Mouse (Mus musculus) ovary, postnatal 36 days (tissue): ENCODE results near the gene Fam166a.

Experiments
- DNase-seq: peaks from one replicate; pipeline ENCODE4 v3.0.0; 2022; ENCODE audit warnings: low spot score, mixed read lengths

Fam166a gene

GRCm38 (mm10) chr2:25223681-25224491, 5.3 kb downstream of the Fam166a start:
- DNase-seq: peak; percentile 80

- DNase-seq: no peak
Measured at GRCm38 (mm10) chr2:25224492-25224765, 5.9 kb downstream of the Fam166a start, which contains the start of gene Tubb4b. Gene Tubb4b (minus strand): TSS chr2:25224702.

GRCm38 (mm10) chr2:25224766-25225752, 6.5 kb downstream of the Fam166a start:
- peak; percentile 96 for DNase-seq

- no peak for DNase-seq
Measured at GRCm38 (mm10) chr2:25225811-25226379, 7.3 kb downstream of the Fam166a start.

GRCm38 (mm10) chr2:25226864-25227263, 8.3 kb downstream of the Fam166a start:
- DNase-seq: no peak

GRCm38 (mm10) chr2:25227406-25227805, 8.9 kb downstream of the Fam166a start:
- DNase-seq: no peak

- DNase-seq: peak; percentile 77
Measured at GRCm38 (mm10) chr2:25228431-25228889, 9.9 kb downstream of the Fam166a start.

GRCm38 (mm10) chr2:25228995-25229530, 10.5 kb downstream of the Fam166a start:
- DNase-seq: no peak

- no peak for DNase-seq
Measured at GRCm38 (mm10) chr2:25229582-25229981, 11.0 kb downstream of the Fam166a start.

GRCm38 (mm10) chr2:25230581-25230980, 12.0 kb downstream of the Fam166a start:
- DNase-seq: no peak

GRCm38 (mm10) chr2:25231038-25231437, 12.5 kb downstream of the Fam166a start:
- no peak for DNase-seq

- no peak for DNase-seq
Measured at GRCm38 (mm10) chr2:25233421-25233820, 14.9 kb downstream of the Fam166a start.

- DNase-seq: no peak
Measured at GRCm38 (mm10) chr2:25234050-25234449, 15.5 kb downstream of the Fam166a start, which contains the start of gene Slc34a3. Gene Slc34a3 (minus strand): TSS chr2:25234364.

- DNase-seq: no peak
Measured at GRCm38 (mm10) chr2:25234551-25235220, 16.1 kb downstream of the Fam166a start.

- no peak for DNase-seq
Measured at GRCm38 (mm10) chr2:25236614-25237013, 18.1 kb downstream of the Fam166a start, which contains the start of gene Rnf224. Gene Rnf224 (minus strand): TSS chr2:25236787.

- no peak for DNase-seq
Measured at GRCm38 (mm10) chr2:25237522-25237921, 19.0 kb downstream of the Fam166a start.

GRCm38 (mm10) chr2:25238106-25238505, 19.6 kb downstream of the Fam166a start:
- DNase-seq: no peak

GRCm38 (mm10) chr2:25239766-25240165, 21.2 kb downstream of the Fam166a start:
- DNase-seq: no peak

- DNase-seq: no peak
Measured at GRCm38 (mm10) chr2:25240310-25240709, 21.8 kb downstream of the Fam166a start.

- DNase-seq: peak; percentile 75
Measured at GRCm38 (mm10) chr2:25240723-25241437, 22.3 kb downstream of the Fam166a start.

GRCm38 (mm10) chr2:25241438-25241775, 22.9 kb downstream of the Fam166a start:
- DNase-seq: no peak
